Mouse (Mus musculus) lung, embryonic 14.5 days (tissue): ENCODE measurements around the gene Rabl3. TPM values are rescaled to one million over a fixed set of nuclear protein-coding genes. Genes with fewer than 3 reads are reported as not detected.

ENCODE experiments used
- ATAC-seq: fragments of 200-750 bp; cut with Nextera tagmentation; 2 replicates; pipeline ENCODE4 v1.8.0; 2017; ENCODE audit warnings: mild to moderate bottlenecking, moderate TSS enrichment, moderate library complexity; ENCODE audit not compliant: insufficient read depth
- DNase-seq: peaks from one replicate; pipeline ENCODE4 v3.0.0-alpha.2; 2015
- H3K27ac ChIP-seq: fragments of 300-500 bp; sonication (generic); 2 replicates; pipeline ENCODE4 v1.5.1; 2014; ENCODE audit warnings: low read depth, mild to moderate bottlenecking, moderate library complexity
- H3K27me3 ChIP-seq: fragments of 300-500 bp; sonication (generic); 2 replicates; pipeline ENCODE4 v1.6.1; 2014; ENCODE audit warnings: low read length, control low read depth; ENCODE audit not compliant: insufficient read depth
- H3K36me3 ChIP-seq: fragments of 300-500 bp; sonication (generic); 2 replicates; pipeline ENCODE4 v1.6.1; 2014; ENCODE audit warnings: control low read depth; ENCODE audit not compliant: insufficient read depth
- H3K4me1 ChIP-seq: fragments of 300-500 bp; sonication (generic); 2 replicates; pipeline ENCODE4 v1.6.1; 2014; ENCODE audit warnings: antibody characterized with exemption, control low read depth; ENCODE audit not compliant: insufficient read depth
- H3K4me2 ChIP-seq: fragments of 300-500 bp; sonication (generic); 2 replicates; pipeline ENCODE4 v1.6.1; 2014; ENCODE audit warnings: mild to moderate bottlenecking
- H3K4me3 ChIP-seq: fragments of 300-500 bp; sonication (generic); 2 replicates; pipeline ENCODE4 v1.5.1; 2014; ENCODE audit warnings: low read depth, low read length
- H3K9ac ChIP-seq: fragments of 300-500 bp; sonication (generic); 2 replicates; pipeline ENCODE4 v1.6.1; 2014
- H3K9me3 ChIP-seq: fragments of 300-500 bp; sonication (generic); 2 replicates; pipeline ENCODE4 v1.6.1; 2016; ENCODE audit warnings: low read depth, low read length, control low read depth
- CTCF ChIP-seq: IDR thresholded peaks from 2 replicates; pipeline ENCODE4 v1.5.1; 2016; ENCODE audit warnings: antibody characterized with exemption, low read depth
- WGBS: fragments of 180-500 bp; shearing (Covaris S2); extraction: QIAGEN DNeasy Blood & Tissue Kit; methylation state at CpG from one replicate; pipeline ENCODE4 v1.1.7; 2014; 5-methylcytosine and 5-hydroxymethylcytosine counted together
- polyA plus RNA-seq: library from polyadenylated mRNA; unstranded; fragments of >200 nt; fragmentation: Nextera tagmentation; extraction: Ambion mirVana; gene quantifications from 2 replicates; pipeline ENCODE4 v1.2.1, GENCODE M21; 2014

Gene Rabl3
- polyA plus RNA-seq, 1 experiment from 2014 or later = 24.2 TPM

- no peak for DNase-seq
- 77% methylated on average over 6 of the region's 6 CpGs for WGBS
- H3K4me1 ChIP-seq = no peaks in the 10 kb centered on the region
- ATAC-seq = no peak
- H3K27me3 ChIP-seq = no peaks in the 10 kb centered on the region
- no peak overlapping the region for H3K4me3 ChIP-seq
- no peak for TF ChIP-seq CTCF
- peaks cover 47% of the 10 kb centered on the region for H3K36me3 ChIP-seq
- no peak overlapping the region for H3K9ac ChIP-seq
- H3K27ac ChIP-seq = no peak overlapping the region
- no peaks in the 10 kb centered on the region for H3K9me3 ChIP-seq
- no peak overlapping the region for H3K4me2 ChIP-seq
These were observed 23.2 kb upstream of the Rabl3 start for GRCm38 (mm10) chr16:37516376-37516993.

- no peak for DNase-seq
- no peak overlapping the region for H3K4me2 ChIP-seq
- no peaks in the 10 kb centered on the region for H3K9me3 ChIP-seq
- peaks cover 52% of the 10 kb centered on the region for H3K36me3 ChIP-seq
- no peak overlapping the region for H3K9ac ChIP-seq
- TF ChIP-seq CTCF = no peak
- no peak overlapping the region for H3K27ac ChIP-seq
- H3K27me3 ChIP-seq = no peaks in the 10 kb centered on the region
- H3K4me3 ChIP-seq = no peak overlapping the region
- no peak for ATAC-seq
- 91% methylated on average over 4 of the region's 4 CpGs for WGBS
- no peaks in the 10 kb centered on the region for H3K4me1 ChIP-seq
These were observed 22.0 kb upstream of the Rabl3 start for GRCm38 (mm10) chr16:37517596-37518211.

GRCm38 (mm10) chr16:37518662-37519061, 21.0 kb upstream of the Rabl3 start:
- H3K9me3 ChIP-seq = no peaks in the 10 kb centered on the region; the same call in 1 of the 2 replicates
- H3K27me3 ChIP-seq = no peaks in the 10 kb centered on the region
- 70% methylated on average over 2 of the region's 2 CpGs for WGBS
- no peak for ATAC-seq
- no peaks in the 10 kb centered on the region for H3K4me1 ChIP-seq
- no peak overlapping the region for H3K4me3 ChIP-seq
- TF ChIP-seq CTCF = no peak
- H3K4me2 ChIP-seq = no peak overlapping the region
- peaks cover 53% of the 10 kb centered on the region for H3K36me3 ChIP-seq
- no peak overlapping the region for H3K9ac ChIP-seq
- no peak overlapping the region for H3K27ac ChIP-seq
- DNase-seq = no peak

GRCm38 (mm10) chr16:37519721-37520120, 20.0 kb upstream of the Rabl3 start:
- Histone ChIP-seq H3K4me1 (no peaks in the 10 kb centered on the region), H3K4me2 (no peak overlapping the region), H3K4me3 (no peak overlapping the region), H3K27me3 (no peaks in the 10 kb centered on the region), H3K36me3 (peaks cover 47% of the 10 kb centered on the region), H3K9me3 (no peaks in the 10 kb centered on the region; the same call in 1 of the 2 replicates), H3K27ac (no peak overlapping the region), H3K9ac (no peak overlapping the region)
- WGBS = 89% methylated on average over 1 of the region's 1 CpGs
- ATAC-seq (no peak), DNase-seq (no peak)
- no peak for TF ChIP-seq CTCF

- WGBS = 92% methylated on average over 2 of the region's 2 CpGs
- TF ChIP-seq CTCF = no peak
- H3K4me2 ChIP-seq = no peak overlapping the region
These were observed 19.3 kb upstream of the Rabl3 start for GRCm38 (mm10) chr16:37520190-37521040.

GRCm38 (mm10) chr16:37522100-37522697, 17.5 kb upstream of the Rabl3 start:
- 94% methylated on average over 7 of the region's 7 CpGs for WGBS
- DNase-seq (no peak), ATAC-seq (no peak)
- no peaks in the 10 kb centered on the region for H3K27me3 ChIP-seq
- no peak overlapping the region for H3K27ac ChIP-seq
- no peak overlapping the region for H3K4me2 ChIP-seq
- no peak overlapping the region for H3K4me3 ChIP-seq
- no peak for TF ChIP-seq CTCF
- H3K36me3 ChIP-seq = peaks cover 35% of the 10 kb centered on the region
- H3K4me1 ChIP-seq = no peaks in the 10 kb centered on the region
- no peak overlapping the region for H3K9ac ChIP-seq
- H3K9me3 ChIP-seq = no peaks in the 10 kb centered on the region; the same call in 1 of the 2 replicates

More at GRCm38 (mm10) chr16:37520190-37521040, 19.3 kb upstream of the Rabl3 start:
- H3K27me3 ChIP-seq = no peaks in the 10 kb centered on the region
- H3K4me1 ChIP-seq = no peaks in the 10 kb centered on the region
- H3K9me3 ChIP-seq = no peaks in the 10 kb centered on the region; the same call in 1 of the 2 replicates
- no peak overlapping the region for H3K4me3 ChIP-seq
- no peak overlapping the region for H3K27ac ChIP-seq
- H3K9ac ChIP-seq = no peak overlapping the region
- H3K36me3 ChIP-seq = peaks cover 40% of the 10 kb centered on the region
- DNase-seq (no peak), ATAC-seq (no peak)
